Mouse (Mus musculus): Measurements from ENCODE around the gene Ect2l. TPM values are rescaled to one million over a fixed set of nuclear protein-coding genes. Genes with fewer than 3 reads are reported as not detected.

Ect2l gene
- polyA plus RNA-seq (2017; shearing (Covaris generic)), result 0.54 TPM

GRCm38 (mm10) chr10:18210726-18211125, at the start of gene Ect2l:
Gene Ect2l, minus strand, starts transcription at chr10:18210890.

GRCm38 (mm10) chr10:18234560-18235401, 24.1 kb upstream of the Ect2l start, which contains the start of gene Ccdc28a:
Gene Ccdc28a, minus strand, starts transcription at chr10:18234998.

Other genes starting within 250 kb of the Ect2l start
- gene Abracl, start 187.6 kb downstream of the Ect2l start, polyA plus RNA-seq (2017; shearing (Covaris generic)), result 221 TPM
- gene Reps1, start 155.0 kb downstream of the Ect2l start, polyA plus RNA-seq (2017; shearing (Covaris generic)), result 123 TPM
- 25.9 TPM for gene Ccdc28a, start 24.1 kb upstream of the Ect2l start, polyA plus RNA-seq (2017; shearing (Covaris generic))
- gene Nhsl1, start 108.1 kb upstream of the Ect2l start, polyA plus RNA-seq (2017; shearing (Covaris generic)), result 0.13 TPM

Measured in effector memory CD4-positive, alpha-beta T cell, adult 7 months (primary cell).